Mouse (Mus musculus) midbrain, embryonic 11.5 days (tissue): Measurements from ENCODE around the gene Ilf3. TPM values are rescaled to one million over a fixed set of nuclear protein-coding genes. Genes with fewer than 3 reads are reported as not detected.

ENCODE experiments used
- ATAC-seq: fragments of 200-750 bp; cut with Nextera tagmentation; 2 replicates; pipeline ENCODE4 v1.8.0; 2017; ENCODE audit warnings: moderate TSS enrichment, moderate library complexity; ENCODE audit not compliant: low FRiP score
- DNase-seq: peaks from one replicate; pipeline ENCODE4 v3.0.0; 2015; ENCODE audit warnings: low spot score; ENCODE audit errors: missing footprints
- H3K27ac ChIP-seq: fragments of 300-500 bp; sonication (generic); 2 replicates; pipeline ENCODE4 v1.5.1; 2014; ENCODE audit warnings: low read depth, low read length
- H3K27me3 ChIP-seq: fragments of 300-500 bp; sonication (generic); 2 replicates; pipeline ENCODE4 v1.6.1; 2014; ENCODE audit warnings: mild to moderate bottlenecking, low read length, moderate library complexity, mixed read lengths; ENCODE audit not compliant: control insufficient read depth, insufficient read depth
- H3K36me3 ChIP-seq: fragments of 300-500 bp; sonication (generic); 2 replicates; pipeline ENCODE4 v1.6.1; 2014; ENCODE audit warnings: mild to moderate bottlenecking, low read length, moderate library complexity, mixed read lengths; ENCODE audit not compliant: control insufficient read depth, insufficient read depth
- H3K4me1 ChIP-seq: fragments of 300-500 bp; sonication (generic); 2 replicates; pipeline ENCODE4 v1.6.1; 2014; ENCODE audit warnings: low read length; ENCODE audit not compliant: control insufficient read depth, insufficient read depth
- H3K4me2 ChIP-seq: fragments of 300-500 bp; sonication (generic); 2 replicates; pipeline ENCODE4 v1.6.1; 2014; ENCODE audit warnings: mild to moderate bottlenecking, moderate library complexity
- H3K4me3 ChIP-seq: fragments of 300-500 bp; sonication (generic); 2 replicates; pipeline ENCODE4 v1.5.1; 2014; ENCODE audit warnings: low read depth, low read length
- H3K9ac ChIP-seq: fragments of 300-500 bp; sonication (generic); 2 replicates; pipeline ENCODE4 v1.6.1; 2014; ENCODE audit warnings: low read length
- H3K9me3 ChIP-seq: fragments of 300-500 bp; sonication (generic); 2 replicates; pipeline ENCODE4 v1.6.1; 2016; ENCODE audit warnings: low read length; ENCODE audit not compliant: control insufficient read depth
- WGBS: fragments of 180-500 bp; shearing (Covaris S2); extraction: QIAGEN DNeasy Blood & Tissue Kit; methylation state at CpG from one replicate; pipeline ENCODE4 v1.1.7; 2014; 5-methylcytosine and 5-hydroxymethylcytosine counted together
- polyA plus RNA-seq: library from polyadenylated mRNA; unstranded; fragments of >200 nt; fragmentation: Nextera tagmentation; extraction: Ambion mirVana; gene quantifications from 2 replicates; pipeline ENCODE4 v1.2.1, GENCODE M21; 2014

Gene Ilf3
- polyA plus RNA-seq, 1 experiment from 2014 or later = 266 TPM

DNA sequence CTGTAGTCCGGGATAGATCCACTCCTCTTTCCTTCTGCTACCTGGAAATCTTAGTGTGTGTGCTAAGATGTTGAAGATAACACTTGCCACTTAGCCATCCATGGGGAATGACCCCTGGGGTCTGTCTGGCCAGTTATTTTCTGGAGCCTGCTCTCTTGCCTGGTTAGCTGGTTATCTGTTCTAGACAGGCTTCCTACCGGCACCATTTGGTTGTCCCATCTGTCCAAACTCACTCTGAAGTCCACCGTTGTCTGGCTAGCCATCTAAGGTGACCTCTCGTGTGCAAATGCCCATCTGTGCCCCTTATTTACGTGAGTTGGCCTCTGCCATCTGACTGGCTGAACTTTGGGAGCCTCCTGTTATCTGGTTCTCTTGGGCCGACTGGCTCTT, 57.9 kb downstream of the Ilf3 start:
- H3K36me3 ChIP-seq = no peaks in the 10 kb centered on the region; the same call in 1 of the 2 replicates
- H3K4me2 ChIP-seq = peak overlapping the region; percentile 92
- H3K27me3 ChIP-seq = no peaks in the 10 kb centered on the region
- peak overlapping the region; percentile 95 for H3K4me3 ChIP-seq
- no peak for ATAC-seq
- peaks cover 10% of the 10 kb centered on the region for H3K4me1 ChIP-seq
- no peaks in the 10 kb centered on the region for H3K9me3 ChIP-seq
- WGBS = 12% methylated on average over 6 of the region's 6 CpGs
- no peak for DNase-seq
- no peak overlapping the region for H3K27ac ChIP-seq
- peak overlapping the region; percentile 88 for H3K9ac ChIP-seq

DNA sequence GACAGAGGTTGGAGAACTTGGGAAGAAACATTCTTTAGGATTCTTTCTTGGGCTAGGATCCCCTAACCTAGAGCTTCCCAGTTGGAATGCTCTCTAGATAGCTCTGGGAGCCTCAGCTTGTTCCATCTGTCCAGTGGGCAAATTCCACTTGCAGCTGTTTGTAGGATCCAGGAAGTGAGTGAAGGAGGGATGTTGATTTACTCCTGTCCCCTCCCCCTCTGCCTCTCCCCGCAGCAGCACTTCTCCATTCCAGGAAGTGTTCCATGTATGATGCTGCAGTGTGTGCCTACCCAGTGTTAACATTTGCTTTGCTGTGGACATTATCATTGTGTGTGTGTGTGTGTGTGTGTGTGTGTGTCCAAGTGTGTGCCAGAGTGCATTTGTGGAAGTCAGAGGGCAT, 58.3 kb downstream of the Ilf3 start:
- no peaks in the 10 kb centered on the region for H3K9me3 ChIP-seq
- no peaks in the 10 kb centered on the region for H3K27me3 ChIP-seq
- peak overlapping the region; percentile 92 for H3K4me2 ChIP-seq
- no peak overlapping the region for H3K27ac ChIP-seq
- H3K4me3 ChIP-seq = peak overlapping the region; percentile 95
- DNase-seq = no peak
- H3K4me1 ChIP-seq = peaks cover 10% of the 10 kb centered on the region
- peak overlapping the region; percentile 88 for H3K9ac ChIP-seq
- no peak for ATAC-seq
- H3K36me3 ChIP-seq = no peaks in the 10 kb centered on the region; the same call in 1 of the 2 replicates
- WGBS = 39% methylated on average over 1 of the region's 1 CpGs

DNA sequence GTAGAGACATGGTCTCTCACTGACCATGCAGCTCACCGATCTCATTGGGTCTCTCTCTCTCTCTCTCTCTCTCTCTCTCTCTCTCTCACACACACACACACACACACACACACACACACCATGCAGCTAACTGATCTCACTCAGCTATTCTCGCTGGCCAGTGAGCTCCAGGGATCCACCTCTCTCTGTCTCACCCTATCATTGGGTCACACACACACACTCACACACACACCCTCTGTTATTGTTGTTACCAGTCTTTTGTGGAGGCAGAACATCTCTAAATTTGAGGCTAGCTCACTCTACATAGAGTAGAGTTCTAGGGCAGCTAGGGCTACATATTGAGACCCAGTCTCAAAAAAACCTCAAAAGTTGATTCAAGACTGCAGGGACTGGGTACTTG, 58.9 kb downstream of the Ilf3 start:
- no peak overlapping the region for H3K4me3 ChIP-seq
- no peak overlapping the region; the same call in 1 of the 2 replicates for H3K9ac ChIP-seq

DNA sequence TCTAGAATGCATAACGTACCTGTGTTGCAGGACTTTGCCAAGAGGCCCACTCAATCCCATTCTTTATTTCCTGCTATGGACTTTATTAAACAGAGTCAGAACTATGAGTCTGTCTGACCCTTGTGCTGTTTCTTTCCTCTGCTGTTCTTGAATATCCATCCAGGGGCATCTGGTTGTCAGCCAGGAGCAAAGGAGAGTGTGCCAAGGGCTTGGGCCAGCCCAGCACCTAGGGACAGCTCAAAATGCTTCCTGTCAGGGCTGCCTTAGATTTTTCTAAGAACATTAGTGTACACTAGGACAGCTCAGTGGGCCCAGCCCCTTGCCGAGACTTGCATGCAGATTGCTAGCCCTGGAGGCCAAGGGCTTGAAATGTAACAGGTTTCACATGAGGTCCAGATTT, 60.1 kb downstream of the Ilf3 start:
- H3K4me1 ChIP-seq = peaks cover 10% of the 10 kb centered on the region
- WGBS = 86% methylated on average over 2 of the region's 2 CpGs
- no peak for ATAC-seq

More for the DNA sequence above, 58.9 kb downstream of the Ilf3 start:
- ATAC-seq (no peak), DNase-seq (no peak)
- Histone ChIP-seq H3K27ac (no peak overlapping the region), H3K36me3 (no peaks in the 10 kb centered on the region), H3K27me3 (no peaks in the 10 kb centered on the region), H3K4me2 (no peak overlapping the region; the same call in 1 of the 2 replicates), H3K4me1 (peaks cover 10% of the 10 kb centered on the region), H3K9me3 (no peaks in the 10 kb centered on the region)
- WGBS = 79% methylated on average over 2 of the region's 2 CpGs

DNA sequence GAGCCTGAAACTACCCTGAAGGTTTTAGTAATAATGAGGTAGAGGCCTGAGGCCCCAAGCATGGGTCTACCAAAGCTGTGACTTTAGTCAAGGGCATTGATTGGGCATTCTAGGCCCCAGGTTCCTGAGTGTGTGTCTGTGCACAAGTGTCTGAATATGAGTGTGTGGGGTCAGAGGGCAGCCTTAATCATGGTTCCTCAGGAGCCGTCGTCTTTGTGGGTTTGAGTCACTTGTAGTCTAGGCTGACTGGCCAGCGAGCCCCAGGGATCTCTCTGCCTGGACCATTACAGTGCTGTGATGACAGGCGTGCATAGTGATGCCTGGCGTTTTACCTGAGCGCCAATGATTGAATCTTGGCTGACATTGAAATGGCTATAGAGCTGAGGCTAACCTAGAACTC, 60.5 kb downstream of the Ilf3 start:
- WGBS = 87% methylated on average over 6 of the region's 6 CpGs
- peaks cover 10% of the 10 kb centered on the region for H3K4me1 ChIP-seq
- no peak overlapping the region for H3K4me3 ChIP-seq
- H3K36me3 ChIP-seq = no peaks in the 10 kb centered on the region
- no peak overlapping the region for H3K9ac ChIP-seq
- ATAC-seq = no peak
- no peaks in the 10 kb centered on the region for H3K9me3 ChIP-seq
- H3K27ac ChIP-seq = no peak overlapping the region
- no peak for DNase-seq
- H3K27me3 ChIP-seq = no peaks in the 10 kb centered on the region
- H3K4me2 ChIP-seq = no peak overlapping the region

More for the DNA sequence above, 60.1 kb downstream of the Ilf3 start:
- no peak overlapping the region for H3K4me2 ChIP-seq
- no peak overlapping the region for H3K27ac ChIP-seq
- no peaks in the 10 kb centered on the region for H3K9me3 ChIP-seq
- no peak for DNase-seq
- H3K9ac ChIP-seq = no peak overlapping the region
- no peak overlapping the region for H3K4me3 ChIP-seq
- no peaks in the 10 kb centered on the region for H3K36me3 ChIP-seq
- H3K27me3 ChIP-seq = no peaks in the 10 kb centered on the region

DNA sequence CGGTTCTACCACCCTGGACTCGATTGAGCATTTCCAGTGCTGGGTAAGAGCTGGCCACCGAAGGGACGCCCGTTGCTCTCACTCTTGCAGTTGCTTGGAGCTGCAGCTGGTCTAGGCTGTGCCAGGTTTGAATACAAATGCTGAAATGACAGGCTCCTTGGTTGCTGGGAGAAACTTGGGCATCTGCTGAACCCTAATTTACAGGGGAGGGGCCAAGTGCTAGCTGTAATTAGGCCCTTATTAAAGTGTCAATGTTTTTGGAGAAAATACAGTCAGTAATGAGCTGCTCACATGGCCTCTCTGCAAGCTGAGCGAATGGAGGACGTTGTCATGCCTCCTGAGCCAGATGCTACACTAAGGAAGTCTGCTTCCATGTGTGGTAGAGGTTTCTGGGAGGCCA, 63.1 kb downstream of the Ilf3 start:
- ATAC-seq (no peak), DNase-seq (no peak)
- Histone ChIP-seq H3K36me3 (no peaks in the 10 kb centered on the region), H3K9ac (no peak overlapping the region), H3K27ac (no peak overlapping the region), H3K4me1 (peaks cover 7% of the 10 kb centered on the region), H3K9me3 (no peaks in the 10 kb centered on the region), H3K4me2 (no peak overlapping the region), H3K4me3 (no peak overlapping the region), H3K27me3 (no peaks in the 10 kb centered on the region)
- 91% methylated on average over 7 of the region's 7 CpGs for WGBS

DNA sequence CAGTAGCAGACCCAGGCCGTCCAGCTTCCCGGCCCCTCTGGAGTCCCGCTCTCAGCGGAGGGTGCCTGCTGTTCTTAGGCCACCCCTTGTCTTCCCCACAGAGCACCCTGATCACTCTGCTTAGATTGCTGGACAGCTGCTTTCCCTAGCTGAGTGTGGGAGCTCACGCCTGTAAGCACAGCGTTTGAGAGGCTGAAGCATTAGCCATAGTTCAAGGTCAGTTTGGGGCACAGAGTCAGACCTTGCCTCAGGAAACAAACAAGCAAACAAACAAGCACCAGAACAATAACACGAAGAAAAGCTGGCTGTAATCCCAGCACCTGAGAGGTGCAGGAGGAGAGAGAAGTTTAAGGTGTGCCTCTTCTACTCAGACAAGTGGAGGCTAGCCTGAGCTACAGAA, 64.4 kb downstream of the Ilf3 start:
- Histone ChIP-seq H3K9ac (no peak overlapping the region), H3K27ac (no peak overlapping the region), H3K36me3 (no peaks in the 10 kb centered on the region), H3K27me3 (no peaks in the 10 kb centered on the region), H3K9me3 (no peaks in the 10 kb centered on the region), H3K4me1 (no peaks in the 10 kb centered on the region), H3K4me3 (no peak overlapping the region), H3K4me2 (no peak overlapping the region)
- WGBS = 87% methylated on average over 7 of the region's 7 CpGs
- ATAC-seq (no peak), DNase-seq (no peak)

DNA sequence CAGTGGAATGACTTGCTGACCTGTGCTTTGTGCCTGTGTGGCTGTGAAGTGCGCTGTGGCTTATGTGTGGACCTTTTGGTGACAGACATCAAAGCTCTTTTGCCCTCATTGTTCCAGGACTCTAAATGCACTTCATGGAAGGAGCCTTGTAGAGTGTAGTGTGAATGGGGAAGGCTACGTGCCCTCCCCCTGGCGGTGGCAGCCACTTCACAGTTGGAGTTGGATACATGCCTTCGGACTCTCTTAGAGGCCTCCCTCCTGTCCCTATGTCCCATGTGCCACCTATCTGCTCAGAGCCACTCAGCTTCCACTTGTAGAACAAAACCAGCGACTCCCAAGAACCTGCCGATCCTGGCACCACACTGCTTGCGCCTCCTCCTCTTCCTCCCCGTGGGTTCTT, 66.1 kb downstream of the Ilf3 start:
- H3K27me3 ChIP-seq = no peaks in the 10 kb centered on the region
- H3K9me3 ChIP-seq = no peaks in the 10 kb centered on the region
- no peak overlapping the region for H3K4me2 ChIP-seq
- H3K27ac ChIP-seq = no peak overlapping the region
- no peaks in the 10 kb centered on the region for H3K36me3 ChIP-seq
- 91% methylated on average over 8 of the region's 8 CpGs for WGBS
- H3K9ac ChIP-seq = no peak overlapping the region
- H3K4me1 ChIP-seq = no peaks in the 10 kb centered on the region
- DNase-seq = no peak
- ATAC-seq = no peak
- H3K4me3 ChIP-seq = no peak overlapping the region

DNA sequence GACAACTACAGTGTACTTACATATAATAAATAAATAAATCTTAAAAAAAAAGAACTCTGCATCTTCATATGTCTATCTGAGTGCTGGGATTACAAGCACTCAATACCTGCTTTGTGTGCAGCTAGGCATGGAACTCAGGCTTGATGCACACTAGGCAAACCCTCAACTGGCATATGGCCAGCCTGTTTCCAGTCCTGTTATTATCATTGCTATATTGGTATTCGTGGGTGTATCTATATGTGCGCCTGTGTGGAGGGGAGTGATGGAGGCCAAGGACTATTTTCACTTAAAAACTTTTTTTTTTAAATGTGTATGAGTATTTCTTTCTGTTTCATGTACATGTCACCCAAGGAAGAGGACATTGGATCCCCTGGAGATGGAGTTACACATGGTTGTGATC, 66.7 kb downstream of the Ilf3 start:
- Histone ChIP-seq H3K9me3 (no peaks in the 10 kb centered on the region), H3K27ac (no peak overlapping the region), H3K4me2 (no peak overlapping the region), H3K36me3 (no peaks in the 10 kb centered on the region), H3K4me1 (no peaks in the 10 kb centered on the region), H3K27me3 (no peaks in the 10 kb centered on the region), H3K4me3 (no peak overlapping the region), H3K9ac (no peak overlapping the region)
- no peak for DNase-seq
- 95% methylated on average over 2 of the region's 2 CpGs for WGBS
- no peak for ATAC-seq
